Mouse (Mus musculus) layer of hippocampus, adult 9-10 months (tissue): Measurements from ENCODE around the gene Ferd3l.

Experiments used
- DNase-seq: peaks from one replicate; pipeline ENCODE4 v3.0.0; 2022; ENCODE audit warnings: low spot score

The Ferd3l gene

GRCm38 (mm10) chr12:33965661-33966360 lies 37.6 kb downstream of the Ferd3l start:
- no peak for DNase-seq

DNA sequence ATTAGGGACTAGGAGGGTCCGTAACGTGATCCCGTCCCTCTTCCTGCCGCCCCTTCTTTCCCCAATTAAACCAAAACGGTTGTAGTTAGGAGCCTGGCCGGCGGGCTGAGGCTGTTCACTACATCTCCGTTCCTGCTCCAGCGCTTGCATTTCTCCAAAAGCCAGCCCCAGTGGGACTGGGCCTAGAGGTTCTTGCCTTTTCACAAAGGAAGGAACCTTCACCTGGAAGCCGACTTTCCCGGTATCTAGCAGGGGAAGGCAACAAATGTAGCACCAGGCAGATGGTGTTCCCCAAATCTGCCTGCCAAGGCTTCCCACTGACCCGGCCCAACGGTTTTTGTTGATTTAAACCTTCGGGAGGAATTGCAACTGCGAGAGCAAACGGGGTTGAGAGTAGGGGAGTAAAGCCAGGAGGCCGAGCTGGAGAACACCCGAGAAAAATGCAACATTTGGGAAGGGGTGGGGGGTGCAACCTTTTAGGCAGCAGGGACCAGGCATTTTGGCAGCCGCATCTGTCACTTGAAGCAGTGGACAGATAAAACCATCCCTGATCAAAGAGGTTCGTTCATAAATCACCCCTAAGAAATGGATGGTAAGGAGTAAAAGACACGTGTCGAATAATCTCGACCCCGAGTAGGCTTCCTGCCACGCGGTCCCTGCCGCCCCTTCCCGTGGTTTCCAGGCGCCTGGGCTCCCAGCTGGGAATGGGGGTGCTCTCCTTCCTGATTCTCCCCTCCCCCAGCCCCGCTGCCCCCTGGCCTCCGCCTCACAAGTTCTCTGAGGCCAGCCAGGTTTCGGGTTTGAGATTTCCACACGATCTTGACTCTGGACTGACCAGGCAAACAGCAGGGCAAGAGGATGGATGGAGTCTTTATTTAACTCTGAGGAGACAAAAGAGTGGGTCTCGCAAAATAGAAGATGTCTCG lies 38.5 kb downstream of the Ferd3l start:
- DNase-seq, result no peak

GRCm38 (mm10) chr12:33967514-33967913 lies 39.3 kb downstream of the Ferd3l start:
- DNase-seq, result no peak

DNA sequence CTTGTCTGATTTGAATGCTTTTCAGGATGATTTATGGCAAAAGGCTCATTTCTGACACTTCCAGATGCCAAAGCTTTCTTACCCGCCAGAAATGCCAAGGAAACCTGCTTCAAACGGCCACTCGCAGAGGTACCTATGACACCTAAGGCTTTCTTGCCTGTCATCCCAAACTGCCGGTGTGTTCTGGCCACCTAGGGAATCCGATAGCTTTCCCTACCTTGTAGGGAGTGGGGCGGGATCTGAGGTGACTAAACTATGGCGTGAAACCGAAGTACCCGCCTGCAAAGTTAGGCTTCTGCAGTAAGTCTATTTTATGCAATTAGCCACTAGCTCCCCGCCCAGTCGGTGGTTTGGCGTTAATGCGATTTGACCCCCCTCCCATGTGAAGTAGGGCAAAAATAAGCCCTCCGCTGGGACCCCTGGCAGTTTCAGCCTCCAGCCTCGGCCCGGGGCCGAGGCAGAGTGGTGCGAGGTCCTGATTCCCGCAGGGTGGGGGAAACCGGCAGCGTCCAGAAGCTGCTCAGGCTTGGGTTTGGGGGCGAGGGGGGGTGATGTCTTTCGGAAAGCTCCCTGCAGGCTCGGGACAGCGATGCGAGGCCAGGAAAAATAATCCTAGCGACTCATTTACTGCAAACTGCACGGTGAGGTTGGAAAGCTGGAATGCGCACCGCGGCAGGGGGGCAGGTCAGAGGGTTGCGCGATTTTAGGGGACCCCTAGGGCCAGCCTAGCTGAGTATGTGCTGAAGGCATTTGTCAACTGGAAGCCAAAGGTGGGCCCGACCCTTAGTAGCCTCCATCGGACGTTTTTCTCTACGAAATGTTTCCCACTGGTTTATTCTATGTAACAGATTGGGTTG lies 40.0 kb downstream of the Ferd3l start:
- no peak for DNase-seq

GRCm38 (mm10) chr12:33968898-33969178 lies 40.6 kb downstream of the Ferd3l start:
- DNase-seq, result no peak
